Mouse (Mus musculus) heart, embryonic 10.5 days (tissue): ENCODE data around the gene Jund. TPM values are rescaled to one million over a fixed set of nuclear protein-coding genes. Genes with fewer than 3 reads are reported as not detected.
A peak's percentile ranks its signal among the peaks of the same experiment; 100 is the strongest.

Experiments used
- DNase-seq: peaks from one replicate; pipeline ENCODE4 v3.0.0-alpha.2; 2017; ENCODE audit warnings: low spot score
- H3K27ac ChIP-seq: fragments of 300-500 bp; sonication (generic); 2 replicates; pipeline ENCODE4 v1.5.1; 2016; ENCODE audit warnings: mild to moderate bottlenecking
- H3K27me3 ChIP-seq: fragments of 300-500 bp; sonication (generic); 2 replicates; pipeline ENCODE4 v1.6.1; 2016; ENCODE audit warnings: mild to moderate bottlenecking; ENCODE audit not compliant: poor library complexity, insufficient read depth, severe bottlenecking
- H3K36me3 ChIP-seq: fragments of 300-500 bp; sonication (generic); 2 replicates; pipeline ENCODE4 v1.6.1; 2016; ENCODE audit warnings: mild to moderate bottlenecking, moderate library complexity
- H3K4me1 ChIP-seq: fragments of 300-500 bp; sonication (generic); 2 replicates; pipeline ENCODE4 v1.6.1; 2016; ENCODE audit warnings: mild to moderate bottlenecking
- H3K4me3 ChIP-seq: fragments of 300-500 bp; sonication (generic); 2 replicates; pipeline ENCODE4 v1.5.1; 2016; ENCODE audit warnings: mild to moderate bottlenecking, moderate library complexity
- H3K9me3 ChIP-seq: fragments of 300-500 bp; sonication (generic); 2 replicates; pipeline ENCODE4 v1.6.1; 2016; ENCODE audit warnings: mild to moderate bottlenecking, moderate library complexity
- WGBS: fragments of 180-500 bp; shearing (Covaris S2); methylation state at CpG from one replicate; pipeline ENCODE4 v1.1.7; 2016; 5-methylcytosine and 5-hydroxymethylcytosine counted together
- polyA plus RNA-seq: library from polyadenylated mRNA; unstranded; fragments of >200 nt; fragmentation: Nextera tagmentation; extraction: Ambion mirVana; gene quantifications from 2 replicates; pipeline ENCODE4 v1.2.1, GENCODE M21; 2016

Gene Jund
- polyA plus RNA-seq, 1 experiment from 2014 or later, result 116 TPM

DNA sequence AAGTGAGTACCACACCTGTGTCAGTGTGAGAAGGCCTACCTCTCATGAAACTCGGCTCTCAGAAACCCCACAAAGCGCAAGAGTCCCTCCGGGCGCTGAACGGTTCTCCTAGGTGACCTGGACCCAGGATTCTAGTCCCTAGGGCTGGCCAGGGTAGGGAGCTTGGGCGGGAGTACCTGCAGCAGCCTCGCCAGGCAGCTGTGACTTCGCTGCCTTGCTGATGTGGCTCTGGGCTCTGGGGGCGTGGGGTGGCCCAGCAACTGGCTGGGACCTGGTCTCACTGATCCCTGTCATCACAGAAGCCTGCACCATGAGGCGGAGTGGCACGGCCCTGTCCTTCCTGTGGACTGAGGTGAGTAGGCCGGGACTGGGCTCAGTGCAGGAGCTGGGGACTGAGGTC, 25.5 kb downstream of the Jund start:
- H3K4me3 ChIP-seq, result no peak overlapping the region
- H3K27ac ChIP-seq, result peak overlapping the region; percentile 24; the same call in 1 of the 2 replicates
- no peaks in the 10 kb centered on the region for H3K9me3 ChIP-seq
- DNase-seq, result no peak
- no peaks in the 10 kb centered on the region for H3K36me3 ChIP-seq
- 69% methylated on average over 12 of the region's 12 CpGs for WGBS
- H3K4me1 ChIP-seq, result peaks cover 13% of the 10 kb centered on the region; the same call in 1 of the 2 replicates
- peaks cover 61% of the 10 kb centered on the region for H3K27me3 ChIP-seq

DNA sequence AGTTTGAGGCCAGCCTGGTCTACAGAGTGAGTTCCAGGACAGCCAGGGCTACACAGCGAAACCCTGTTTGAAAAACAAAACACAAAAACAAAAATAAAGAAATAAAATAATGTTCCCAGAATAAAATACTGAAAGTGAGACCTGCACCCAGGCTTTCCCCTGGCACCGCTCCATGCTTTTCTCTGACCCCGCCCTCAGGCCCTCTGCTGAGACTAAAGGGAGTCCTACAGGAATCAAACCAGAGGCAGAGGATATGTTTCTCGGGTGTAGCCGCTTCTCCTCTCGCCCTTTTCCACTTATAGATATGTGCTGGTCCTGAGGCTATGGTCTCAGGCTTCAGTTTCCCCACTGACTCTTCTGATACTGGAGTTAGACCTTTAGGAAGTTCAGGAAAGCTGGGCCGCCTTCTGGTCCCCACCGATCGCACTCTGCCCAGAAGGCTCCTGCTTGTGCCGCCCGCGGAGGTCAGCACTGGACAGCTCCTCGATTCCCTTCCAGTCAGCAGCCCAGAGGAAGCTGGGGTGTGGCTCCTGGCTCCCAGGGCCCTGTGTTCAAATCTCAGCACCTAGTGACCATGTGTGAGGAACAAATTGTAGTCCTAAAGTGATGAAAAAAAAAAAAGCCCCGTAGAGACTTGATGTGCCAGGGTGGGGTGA, 27.2 kb downstream of the Jund start:
- no peaks in the 10 kb centered on the region for H3K36me3 ChIP-seq
- H3K4me3 ChIP-seq, result no peak overlapping the region
- DNase-seq, result no peak
- H3K27me3 ChIP-seq, result peaks cover 65% of the 10 kb centered on the region
- H3K27ac ChIP-seq, result no peak overlapping the region
- peaks cover 20% of the 10 kb centered on the region for H3K4me1 ChIP-seq
- 18% methylated on average over 14 of the region's 14 CpGs for WGBS
- H3K9me3 ChIP-seq, result no peaks in the 10 kb centered on the region

DNA sequence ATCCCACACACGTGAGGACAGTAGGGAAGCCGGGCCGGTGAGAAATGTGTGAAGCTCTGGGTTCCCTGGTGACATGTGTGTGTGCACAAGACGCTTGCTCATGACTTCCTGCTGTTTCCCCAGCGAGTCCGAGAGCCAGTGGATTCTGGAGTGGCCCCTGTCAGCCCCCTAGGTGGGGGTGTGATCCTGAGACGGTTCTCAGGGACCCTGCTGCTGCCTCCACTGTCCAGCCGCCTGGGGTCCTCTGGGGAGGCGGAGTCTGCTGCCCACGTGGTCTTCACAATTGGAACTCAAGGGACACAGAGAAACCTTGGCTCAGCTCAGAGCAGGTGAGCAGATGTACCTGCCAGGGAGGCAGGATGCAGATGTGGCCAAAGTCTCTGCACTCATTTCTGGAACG, 28.0 kb downstream of the Jund start:
- H3K9me3 ChIP-seq, result no peaks in the 10 kb centered on the region
- WGBS, result 46% methylated on average over 11 of the region's 11 CpGs
- H3K27ac ChIP-seq, result no peak overlapping the region
- no peak overlapping the region for H3K4me3 ChIP-seq
- H3K27me3 ChIP-seq, result peaks cover 66% of the 10 kb centered on the region
- no peaks in the 10 kb centered on the region for H3K36me3 ChIP-seq
- H3K4me1 ChIP-seq, result peaks cover 20% of the 10 kb centered on the region
- DNase-seq, result no peak

DNA sequence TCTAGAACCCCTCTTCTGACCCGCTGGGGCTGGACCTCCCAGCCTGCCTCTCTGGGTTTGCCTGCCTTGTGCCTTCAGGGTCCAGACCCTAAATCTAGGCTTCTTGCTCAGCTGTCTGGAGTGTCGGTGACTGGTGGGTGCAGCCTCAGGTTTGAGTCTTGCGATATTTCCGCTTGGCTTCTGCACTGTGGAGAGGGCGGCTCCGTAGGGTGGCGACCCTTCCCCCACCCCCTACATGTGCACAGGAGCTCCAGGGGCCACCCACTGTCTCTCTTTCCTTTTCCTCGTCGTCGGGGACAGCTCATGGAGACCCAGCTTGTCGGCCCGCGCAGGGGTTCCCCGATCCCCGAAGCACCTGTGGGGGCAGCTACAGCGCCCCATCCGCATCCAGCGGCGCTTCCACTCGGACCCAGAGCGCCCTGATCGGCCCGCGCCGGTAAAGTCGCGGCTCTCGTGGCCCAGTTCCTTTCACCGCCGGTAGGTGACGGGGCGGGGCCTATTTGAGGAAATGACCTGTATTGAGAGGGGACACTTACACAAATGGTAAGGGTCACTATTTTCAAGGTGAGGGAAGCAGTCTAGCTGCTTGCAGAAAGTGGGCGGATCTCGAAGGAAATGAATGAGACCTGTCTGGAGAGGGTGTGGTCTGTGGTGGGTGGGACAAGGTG, 31.2 kb downstream of the Jund start:
- Histone ChIP-seq H3K27ac (no peak overlapping the region), H3K27me3 (peaks cover 77% of the 10 kb centered on the region), H3K4me3 (peak overlapping the region; percentile 53), H3K4me1 (peaks cover 7% of the 10 kb centered on the region), H3K36me3 (no peaks in the 10 kb centered on the region), H3K9me3 (no peaks in the 10 kb centered on the region)
- WGBS, result 4% methylated on average over 34 of the region's 34 CpGs
- DNase-seq, result no peak

DNA sequence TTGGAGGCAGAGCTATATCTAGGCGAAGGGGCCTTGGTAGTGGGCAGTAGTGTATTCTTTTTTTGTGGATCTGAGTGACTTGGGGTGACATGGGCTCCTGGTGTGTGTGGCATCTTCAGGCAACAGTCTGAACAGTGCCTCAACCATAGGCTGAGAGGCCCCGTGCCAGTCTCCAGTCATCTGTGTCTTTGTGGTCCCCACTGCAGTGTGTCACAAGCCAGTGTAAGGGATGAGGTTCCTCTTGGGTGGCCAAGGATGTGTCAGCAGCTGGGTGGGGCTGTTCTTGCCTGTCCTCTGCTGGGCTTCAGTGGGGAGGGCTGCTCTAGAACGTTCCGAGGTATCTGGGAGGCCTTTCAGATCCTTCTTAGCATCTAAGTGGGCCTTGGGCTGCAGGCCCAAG, 32.2 kb downstream of the Jund start:
- 86% methylated on average over 4 of the region's 4 CpGs for WGBS
- Histone ChIP-seq H3K9me3 (no peaks in the 10 kb centered on the region), H3K27ac (no peak overlapping the region; the same call in 1 of the 2 replicates), H3K4me1 (peaks cover 7% of the 10 kb centered on the region), H3K36me3 (no peaks in the 10 kb centered on the region), H3K27me3 (peaks cover 74% of the 10 kb centered on the region), H3K4me3 (no peak overlapping the region)
- DNase-seq, result no peak

DNA sequence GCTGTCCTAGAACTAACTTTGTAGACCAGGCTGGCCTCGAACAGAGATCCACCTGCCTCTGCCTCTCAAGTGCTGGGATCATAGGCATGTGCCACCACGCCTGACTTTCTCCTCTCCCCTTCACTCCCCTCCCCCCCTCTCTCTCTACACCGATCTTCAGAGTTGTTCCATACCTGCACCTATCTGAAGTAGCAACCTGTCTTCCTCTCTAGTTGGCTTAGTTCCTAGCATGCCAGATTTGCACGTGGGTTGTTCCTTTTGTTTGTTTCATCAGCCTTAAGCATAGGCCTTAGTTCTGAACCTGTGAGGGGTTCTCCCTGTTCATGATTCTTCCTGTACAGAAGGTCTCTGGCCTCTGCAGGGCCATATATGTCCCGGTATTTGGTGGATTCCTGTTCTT, 39.0 kb downstream of the Jund start:
- WGBS, result 63% methylated on average over 5 of the region's 5 CpGs
- Histone ChIP-seq H3K27me3 (peaks cover 42% of the 10 kb centered on the region), H3K27ac (no peak overlapping the region), H3K36me3 (no peaks in the 10 kb centered on the region), H3K4me3 (no peak overlapping the region), H3K9me3 (no peaks in the 10 kb centered on the region), H3K4me1 (peaks cover 20% of the 10 kb centered on the region)
- no peak for DNase-seq

DNA sequence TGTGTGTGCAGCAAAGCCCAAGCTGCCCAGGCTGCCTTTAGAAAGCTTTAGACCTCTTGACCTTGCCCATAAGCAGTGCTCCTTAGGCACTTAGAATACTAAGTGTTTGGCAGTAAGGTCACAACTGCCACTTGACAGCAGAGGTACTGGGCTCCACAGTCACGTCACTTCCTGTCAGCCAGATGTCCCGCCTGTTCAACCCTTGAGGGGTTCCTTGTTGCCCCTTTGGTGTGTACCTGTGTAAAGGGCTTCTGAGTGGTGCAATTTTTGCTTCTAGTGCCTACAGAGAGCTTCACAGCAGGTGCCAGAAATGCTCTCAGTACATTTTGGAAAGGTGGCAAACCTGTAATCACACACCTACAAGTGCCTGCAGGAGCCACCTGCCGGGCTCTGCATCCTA, 39.5 kb downstream of the Jund start:
- 43% methylated on average over 3 of the region's 3 CpGs for WGBS
- Histone ChIP-seq H3K36me3 (no peaks in the 10 kb centered on the region), H3K9me3 (no peaks in the 10 kb centered on the region), H3K27ac (no peak overlapping the region), H3K4me1 (peaks cover 25% of the 10 kb centered on the region), H3K27me3 (peaks cover 42% of the 10 kb centered on the region), H3K4me3 (no peak overlapping the region)
- no peak for DNase-seq

DNA sequence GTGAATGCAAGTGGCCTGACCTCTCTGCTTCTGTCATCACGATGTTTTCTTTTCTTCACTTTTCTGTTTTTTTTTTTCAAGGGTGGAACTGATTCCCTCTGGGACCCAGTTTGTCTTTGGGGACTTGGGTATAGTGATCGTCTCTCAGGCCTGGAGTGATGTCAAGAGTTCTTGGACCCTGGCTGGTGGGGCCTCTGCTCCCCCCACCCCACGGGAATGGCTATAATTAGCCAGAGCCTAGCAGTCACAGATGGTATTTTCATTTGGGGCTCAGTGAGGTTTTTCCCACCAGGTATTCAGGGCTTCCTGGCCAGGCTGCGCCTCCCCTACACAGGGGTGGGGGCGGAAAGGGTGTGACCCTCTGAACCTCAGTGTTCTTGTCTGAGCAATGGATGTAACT, 42.9 kb downstream of the Jund start:
- no peak for DNase-seq
- H3K4me1 ChIP-seq, result peaks cover 40% of the 10 kb centered on the region
- H3K4me3 ChIP-seq, result no peak overlapping the region
- no peaks in the 10 kb centered on the region for H3K36me3 ChIP-seq
- H3K27ac ChIP-seq, result 0 out of 2 replicates have a peak overlapping the region, but pooled peaks have one; percentile 32
- no peaks in the 10 kb centered on the region for H3K9me3 ChIP-seq
- WGBS, result 56% methylated on average over 5 of the region's 5 CpGs
- peaks cover 74% of the 10 kb centered on the region for H3K27me3 ChIP-seq

DNA sequence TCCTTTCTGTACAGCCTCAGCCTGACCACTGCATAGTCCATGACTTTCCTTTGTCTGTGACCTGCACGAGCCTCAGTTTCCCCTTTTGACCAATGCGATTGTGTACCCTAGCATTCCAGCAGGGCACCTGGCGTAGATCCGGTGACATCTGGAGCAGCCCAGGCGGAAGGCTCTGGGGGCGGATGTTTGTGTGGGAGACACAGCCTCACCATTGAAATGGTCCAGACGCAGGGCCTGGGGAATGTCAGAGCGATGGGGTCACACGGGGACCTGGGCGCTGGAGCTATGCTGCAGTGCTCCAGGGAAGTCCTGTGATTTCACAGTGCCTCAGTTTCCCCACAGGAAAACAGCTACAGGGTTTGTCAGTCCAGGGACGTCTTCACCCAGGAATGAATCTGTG, 43.4 kb downstream of the Jund start:
- Histone ChIP-seq H3K27me3 (peaks cover 75% of the 10 kb centered on the region), H3K27ac (0 out of 2 replicates have a peak overlapping the region, but pooled peaks have one; percentile 32), H3K4me1 (peaks cover 40% of the 10 kb centered on the region), H3K9me3 (no peaks in the 10 kb centered on the region), H3K36me3 (no peaks in the 10 kb centered on the region), H3K4me3 (no peak overlapping the region)
- no peak for DNase-seq
- WGBS, result 29% methylated on average over 11 of the region's 11 CpGs

DNA sequence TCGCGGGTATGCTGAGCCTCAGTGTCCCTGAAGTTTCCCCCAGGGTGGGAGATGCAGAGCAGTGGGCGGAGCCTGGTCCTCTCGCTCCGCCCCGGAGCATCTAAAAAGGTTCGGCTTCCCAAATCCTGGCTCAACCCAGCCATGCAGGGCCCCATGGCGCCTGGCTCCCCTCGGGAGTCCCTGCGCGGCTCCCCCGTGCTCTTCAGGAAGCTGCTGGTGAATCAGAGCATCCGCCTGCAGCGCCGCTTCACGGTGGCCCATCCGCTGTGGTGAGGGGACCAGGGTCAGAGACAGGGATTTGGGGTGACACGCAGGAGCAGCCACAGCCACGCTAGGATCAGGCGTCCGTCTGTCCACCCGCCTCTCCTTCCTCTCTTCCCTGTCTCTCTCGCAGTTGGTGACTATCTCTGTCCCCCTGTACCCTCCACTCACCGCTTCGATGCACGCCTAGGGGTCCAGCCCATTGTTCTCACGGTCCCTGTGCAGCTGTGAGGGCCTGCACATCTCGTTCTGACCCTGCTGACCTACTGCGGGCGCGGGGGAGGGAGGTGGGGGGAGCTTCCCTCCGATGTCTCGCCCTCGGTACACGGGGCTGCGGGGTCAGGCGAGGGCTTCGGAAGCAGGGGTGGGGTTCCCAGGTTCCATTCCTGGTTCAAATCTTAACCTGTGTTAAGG, 44.4 kb downstream of the Jund start:
- no peak for DNase-seq
- H3K4me3 ChIP-seq, result peak overlapping the region; percentile 52
- peaks cover 40% of the 10 kb centered on the region for H3K4me1 ChIP-seq
- H3K27ac ChIP-seq, result 0 out of 2 replicates have a peak overlapping the region, but pooled peaks have one; percentile 31
- 2% methylated on average over 38 of the region's 38 CpGs for WGBS
- peaks cover 77% of the 10 kb centered on the region for H3K27me3 ChIP-seq
- H3K9me3 ChIP-seq, result no peaks in the 10 kb centered on the region
- no peaks in the 10 kb centered on the region for H3K36me3 ChIP-seq

DNA sequence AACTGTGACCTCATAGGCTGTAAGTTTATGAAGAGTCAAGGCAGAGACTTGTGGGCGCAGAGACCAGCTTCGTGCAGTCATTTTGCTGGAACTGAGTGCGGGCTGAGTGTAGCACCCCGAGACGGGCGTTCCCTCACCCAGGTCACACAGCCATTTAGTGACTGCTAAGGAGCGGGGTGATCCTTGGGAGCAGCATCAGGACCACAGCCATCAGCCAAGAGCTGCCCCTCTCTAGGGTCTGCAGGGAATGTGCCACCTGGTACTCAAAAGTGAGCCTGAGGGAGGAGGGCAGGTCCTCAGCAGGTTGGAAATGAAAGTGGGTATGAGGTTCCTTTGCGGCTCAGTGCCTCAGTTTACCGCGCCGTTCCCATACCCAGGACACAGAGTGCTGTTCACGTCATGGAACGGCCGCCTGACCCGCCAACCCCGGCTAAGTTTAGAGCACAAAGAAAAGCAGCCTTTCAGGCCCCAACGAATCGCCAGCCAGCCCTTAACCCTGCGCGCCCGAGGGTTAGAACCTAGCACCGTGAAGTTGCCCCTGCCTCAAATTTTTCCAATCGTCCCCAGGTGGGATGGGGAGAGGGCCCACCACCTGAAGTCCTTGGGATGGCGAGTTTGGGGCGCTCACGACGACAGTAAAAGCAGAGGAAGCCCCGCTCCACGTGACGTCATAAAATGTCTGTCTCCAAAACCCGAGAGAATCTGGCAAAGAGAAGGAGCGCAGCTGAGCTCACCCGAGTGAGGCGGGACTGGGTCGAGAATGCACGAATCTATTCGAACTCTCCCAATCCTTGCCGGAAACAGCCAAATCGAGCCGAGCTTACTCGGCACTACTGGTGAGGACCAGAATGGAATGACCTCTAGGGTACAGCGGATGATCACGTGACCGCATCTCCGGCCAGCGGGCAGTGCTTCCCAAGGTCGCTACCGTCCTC, 45.2 kb downstream of the Jund start:
- Histone ChIP-seq H3K9me3 (no peaks in the 10 kb centered on the region), H3K27me3 (peaks cover 85% of the 10 kb centered on the region), H3K27ac (peak overlapping the region; percentile 48; the same call in 1 of the 2 replicates), H3K4me1 (peaks cover 40% of the 10 kb centered on the region), H3K36me3 (no peaks in the 10 kb centered on the region), H3K4me3 (peak overlapping the region; percentile 52)
- DNase-seq, result no peak
- WGBS, result 4% methylated on average over 48 of the region's 48 CpGs

DNA sequence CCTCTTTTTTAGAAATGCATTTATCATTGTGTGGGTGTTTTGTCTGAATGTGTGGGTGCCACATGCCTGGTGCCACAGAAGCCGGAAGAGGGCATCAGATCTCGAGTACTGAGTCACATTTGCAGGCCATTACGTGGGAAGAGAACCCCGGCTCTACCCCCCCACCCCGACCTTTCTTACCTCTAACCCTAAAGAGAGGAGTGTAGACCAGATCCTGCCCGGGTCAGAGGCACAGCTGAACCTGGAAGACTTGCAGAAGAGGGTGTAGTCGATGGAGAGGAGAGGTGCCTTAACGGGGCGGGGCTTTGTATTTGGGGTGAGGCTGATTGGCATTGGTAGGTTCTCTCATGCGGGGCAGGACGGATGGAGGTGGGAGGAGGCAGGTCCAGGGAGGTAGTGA, 46.1 kb downstream of the Jund start:
- H3K27ac ChIP-seq, result no peak overlapping the region
- WGBS, result 45% methylated on average over 11 of the region's 11 CpGs
- peaks cover 93% of the 10 kb centered on the region for H3K27me3 ChIP-seq
- no peak for DNase-seq
- no peaks in the 10 kb centered on the region for H3K36me3 ChIP-seq
- H3K4me1 ChIP-seq, result peaks cover 40% of the 10 kb centered on the region
- H3K9me3 ChIP-seq, result no peaks in the 10 kb centered on the region
- H3K4me3 ChIP-seq, result no peak overlapping the region
